Mouse (Mus musculus) hindbrain, embryonic 11.5 days (tissue): ENCODE measurements around the gene Hinfp. TPM values are rescaled to one million over a fixed set of nuclear protein-coding genes. Genes with fewer than 3 reads are reported as not detected.
"Not testable (repeated sequence)": the region's sequence is repeated elsewhere in the genome, so short reads cannot be mapped to it uniquely, and the experiment has no call there.

Experiments
- ATAC-seq: fragments of 200-750 bp; cut with Nextera tagmentation; 2 replicates; pipeline ENCODE4 v1.8.0; 2017; ENCODE audit warnings: mild to moderate bottlenecking, moderate TSS enrichment, moderate library complexity; ENCODE audit not compliant: low FRiP score
- DNase-seq: peaks from one replicate; pipeline ENCODE4 v3.0.0-alpha.2; 2015; ENCODE audit warnings: low spot score
- H3K27ac ChIP-seq: fragments of 300-500 bp; sonication (generic); 2 replicates; pipeline ENCODE4 v1.5.1; 2014; ENCODE audit warnings: mild to moderate bottlenecking, low read depth, low read length
- H3K27me3 ChIP-seq: fragments of 300-500 bp; sonication (generic); 2 replicates; pipeline ENCODE4 v1.6.1; 2014; ENCODE audit warnings: mild to moderate bottlenecking, low read length, moderate library complexity, mixed read lengths; ENCODE audit not compliant: control insufficient read depth, insufficient read depth
- H3K36me3 ChIP-seq: fragments of 300-500 bp; sonication (generic); 2 replicates; pipeline ENCODE4 v1.6.1; 2014; ENCODE audit warnings: mild to moderate bottlenecking, low read length, moderate library complexity, mixed read lengths; ENCODE audit not compliant: control insufficient read depth, insufficient read depth
- H3K4me1 ChIP-seq: fragments of 300-500 bp; sonication (generic); replicated peaks from 2 replicates; pipeline ENCODE4 v1.6.1; 2014; ENCODE audit warnings: low read length, mixed read lengths; ENCODE audit not compliant: control insufficient read depth, insufficient read depth
- H3K4me2 ChIP-seq: fragments of 300-500 bp; sonication (generic); replicated peaks from 2 replicates; pipeline ENCODE4 v1.6.1; 2014; ENCODE audit warnings: mild to moderate bottlenecking, low read depth, low read length
- H3K4me3 ChIP-seq: fragments of 300-500 bp; sonication (generic); 2 replicates; pipeline ENCODE4 v1.5.1; 2014; ENCODE audit warnings: low read depth, low read length
- H3K9ac ChIP-seq: fragments of 300-500 bp; sonication (generic); 2 replicates; pipeline ENCODE4 v1.6.1; 2014; ENCODE audit warnings: low read depth, low read length
- H3K9me3 ChIP-seq: fragments of 300-500 bp; sonication (generic); 2 replicates; pipeline ENCODE4 v1.6.1; 2016; ENCODE audit warnings: low read length; ENCODE audit not compliant: control insufficient read depth
- WGBS: fragments of 180-500 bp; shearing (Covaris S2); extraction: QIAGEN DNeasy Blood & Tissue Kit; methylation state at CpG from one replicate; pipeline ENCODE4 v1.1.7; 2014; 5-methylcytosine and 5-hydroxymethylcytosine counted together
- polyA plus RNA-seq: library from polyadenylated mRNA; unstranded; fragments of >200 nt; fragmentation: Nextera tagmentation; extraction: Ambion mirVana; gene quantifications from 2 replicates; pipeline ENCODE4 v1.2.1, GENCODE M21; 2014

Hinfp gene
- polyA plus RNA-seq, 1 experiment from 2014 or later = 23.2 TPM

- peak overlapping the region; percentile 88 for H3K27ac ChIP-seq
- peak; percentile 81 for DNase-seq
Measured at GRCm38 (mm10) chr9:44326371-44327063, 21.0 kb upstream of the Hinfp start.

GRCm38 (mm10) chr9:44325768-44326370 is 20.4 kb upstream of the Hinfp start, which contains the start of gene Dpagt1:
TSS of gene Dpagt1 (plus strand) at chr9:44326019.
- ATAC-seq = peak; percentile 13; the same call in 1 of the 2 replicates
- no peak for DNase-seq
- Histone ChIP-seq H3K27ac (peak within 1 kb of the TSS; percentile 88), H3K4me1 (peaks cover 2% of the 10 kb centered on the region; the same call in 1 of the 2 replicates), H3K27me3 (no peaks in the 10 kb centered on the region), H3K36me3 (0 out of 2 replicates have a peak, but pooled peaks cover 2% of the 10 kb centered on the region), H3K9me3 (no peaks in the 10 kb centered on the region), H3K9ac (peak within 1 kb of the TSS; percentile 91), H3K4me2 (peak within 1 kb of the TSS; percentile 80), H3K4me3 (peak within 1 kb of the TSS; percentile 60)
- WGBS = 8% methylated on average over 12 of the region's 12 CpGs

More at GRCm38 (mm10) chr9:44326371-44327063, 21.0 kb upstream of the Hinfp start:
- Histone ChIP-seq H3K4me2 (peak overlapping the region; percentile 80), H3K27me3 (no peaks in the 10 kb centered on the region), H3K9ac (peak overlapping the region; percentile 91), H3K9me3 (no peaks in the 10 kb centered on the region), H3K36me3 (peaks cover 3% of the 10 kb centered on the region; the same call in 1 of the 2 replicates), H3K4me3 (peak overlapping the region; percentile 60), H3K4me1 (peaks cover 2% of the 10 kb centered on the region; the same call in 1 of the 2 replicates)
- WGBS = under 1% methylated on average over 38 of the region's 38 CpGs
- peak; percentile 91 for ATAC-seq

GRCm38 (mm10) chr9:44325032-44325767 is 19.7 kb upstream of the Hinfp start:
- not testable (repeated sequence) for H3K9me3 ChIP-seq, H3K4me3 ChIP-seq, H3K27ac ChIP-seq, DNase-seq, H3K27me3 ChIP-seq, H3K4me1 ChIP-seq, ATAC-seq, H3K36me3 ChIP-seq, H3K9ac ChIP-seq
- peak overlapping the region; percentile 80 for H3K4me2 ChIP-seq
- WGBS = 73% methylated on average over 5 of the region's 8 CpGs

DNA sequence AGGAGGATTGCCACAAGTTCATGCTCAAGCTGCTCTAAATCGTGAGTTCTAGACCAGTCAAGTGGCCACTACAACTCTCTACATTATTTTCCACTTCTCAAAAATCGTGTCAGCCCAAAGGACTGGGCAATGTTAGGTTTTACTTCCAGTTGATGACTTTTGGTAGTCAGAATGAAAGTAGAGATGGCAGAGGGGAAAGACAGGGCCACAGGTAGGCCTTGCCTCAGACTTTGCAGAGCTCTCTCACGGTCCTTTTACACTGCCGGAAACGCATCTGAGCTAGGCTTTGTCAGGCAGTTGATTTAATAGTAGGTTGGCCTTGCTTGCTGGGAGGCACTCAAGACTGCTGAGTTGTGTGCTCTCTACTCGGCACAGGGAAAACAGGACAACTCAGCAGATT is 18.7 kb upstream of the Hinfp start:
- no peak for DNase-seq
- WGBS = 82% methylated on average over 6 of the region's 6 CpGs
- Histone ChIP-seq H3K9ac (no peak overlapping the region), H3K27ac (no peak overlapping the region), H3K9me3 (no peaks in the 10 kb centered on the region), H3K27me3 (no peaks in the 10 kb centered on the region), H3K4me2 (no peak overlapping the region), H3K4me1 (peaks cover 6% of the 10 kb centered on the region), H3K4me3 (no peak overlapping the region), H3K36me3 (0 out of 2 replicates have a peak, but pooled peaks cover 2% of the 10 kb centered on the region)
- ATAC-seq = no peak

DNA sequence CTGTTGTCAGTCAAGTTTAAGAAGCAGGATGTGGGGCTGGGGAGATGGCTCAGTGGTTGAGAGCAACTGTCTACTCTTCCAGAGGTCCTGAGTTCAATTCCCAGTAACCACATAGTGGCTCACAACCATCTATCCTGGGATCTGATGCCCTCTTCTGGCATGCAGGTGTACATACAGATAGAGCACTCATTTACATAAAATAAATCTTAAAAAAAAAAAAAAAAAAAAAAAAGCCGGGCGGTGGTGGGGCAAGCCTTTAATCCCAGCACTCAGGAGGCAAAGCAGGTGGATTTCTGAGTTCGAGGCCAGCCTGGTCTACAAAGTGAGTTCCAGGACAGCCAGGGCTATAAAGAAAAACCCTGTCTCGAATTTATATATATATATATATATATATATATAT is 18.2 kb upstream of the Hinfp start:
- H3K27ac ChIP-seq, DNase-seq, H3K9me3 ChIP-seq, ATAC-seq, H3K4me2 ChIP-seq, H3K9ac ChIP-seq, H3K27me3 ChIP-seq, H3K4me3 ChIP-seq, H3K36me3 ChIP-seq: not testable (repeated sequence)
- peaks cover 11% of the 10 kb centered on the region for H3K4me1 ChIP-seq
- 79% methylated on average over 4 of the region's 4 CpGs for WGBS

GRCm38 (mm10) chr9:44320799-44321133 is 15.3 kb upstream of the Hinfp start:
- peak overlapping the region; percentile 95 for H3K4me3 ChIP-seq
- H3K27me3 ChIP-seq = no peaks in the 10 kb centered on the region
- no peak for DNase-seq
- H3K36me3 ChIP-seq = peaks cover 3% of the 10 kb centered on the region; the same call in 1 of the 2 replicates
- no peaks in the 10 kb centered on the region for H3K9me3 ChIP-seq
- 0 out of 2 replicates have a peak, but pooled peaks have one; percentile 4 for ATAC-seq
- 29% methylated on average over 6 of the region's 6 CpGs for WGBS
- peak overlapping the region; percentile 95 for H3K4me2 ChIP-seq
- peaks cover 14% of the 10 kb centered on the region for H3K4me1 ChIP-seq
- H3K27ac ChIP-seq = no peak overlapping the region; the same call in 1 of the 2 replicates
- H3K9ac ChIP-seq = peak overlapping the region; percentile 40; the same call in 1 of the 2 replicates

DNA sequence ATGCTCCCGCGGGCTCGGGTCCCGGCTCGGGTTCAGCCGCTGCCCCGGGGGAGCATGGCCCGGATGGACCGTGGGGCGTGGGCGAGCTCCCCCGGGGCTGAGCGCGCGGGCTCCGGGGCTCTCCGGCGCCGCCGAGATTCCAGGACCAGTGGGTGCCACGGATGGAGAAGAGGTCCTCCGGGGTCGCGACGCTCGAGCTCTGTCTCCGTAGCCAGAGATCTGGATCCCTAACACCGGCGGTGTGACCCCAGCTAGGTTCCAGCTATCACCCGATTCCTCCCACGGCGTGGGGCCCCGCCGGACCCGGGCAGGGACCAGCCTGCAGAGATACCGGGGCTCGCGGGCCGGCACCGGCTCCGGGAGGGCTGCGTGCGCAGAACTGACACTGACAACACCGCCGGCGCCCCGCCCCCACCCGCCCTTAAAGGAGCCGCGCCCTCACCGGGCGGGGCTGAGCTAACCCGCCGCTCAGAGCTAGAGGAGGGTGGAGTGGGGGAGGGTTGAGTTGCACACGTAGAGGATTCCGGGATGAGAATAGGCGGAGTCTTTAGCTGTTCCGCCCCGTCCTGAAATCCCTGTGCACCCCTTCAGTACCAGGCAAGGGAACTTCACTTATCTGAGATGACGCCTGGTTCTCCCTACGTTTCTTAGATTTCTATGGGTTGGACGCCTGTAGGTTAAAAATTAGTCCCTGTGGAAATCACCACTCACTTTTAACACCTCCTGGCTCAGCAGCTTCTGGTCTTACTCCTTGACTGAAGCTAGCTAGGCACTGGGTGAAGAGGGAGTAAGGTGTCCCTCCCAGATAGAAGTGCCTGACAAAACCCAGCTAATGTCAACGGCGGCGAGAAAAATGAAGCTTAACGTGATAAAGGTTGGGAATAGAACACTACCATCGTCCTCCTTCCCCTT is 14.7 kb upstream of the Hinfp start, which contains the start of gene C2cd2l:
C2cd2l (minus strand) TSS at position 399 of the 912 bp plus-strand sequence.
- ATAC-seq (peak; percentile 97), DNase-seq (peak; percentile 96)
- Histone ChIP-seq H3K27me3 (no peaks in the 10 kb centered on the region), H3K4me3 (peak within 1 kb of the TSS; percentile 95), H3K4me1 (peaks cover 12% of the 10 kb centered on the region; the same call in 1 of the 2 replicates), H3K9ac (peak within 1 kb of the TSS; percentile 94), H3K4me2 (peak within 1 kb of the TSS; percentile 95), H3K9me3 (no peaks in the 10 kb centered on the region), H3K27ac (peak within 1 kb of the TSS; percentile 72), H3K36me3 (peaks cover 3% of the 10 kb centered on the region)
- under 1% methylated on average over 67 of the region's 67 CpGs for WGBS
